Mouse (Mus musculus) brain, embryonic 14.5 days (tissue): ENCODE results near the gene Otc.

ENCODE experiments used
- CTCF ChIP-seq: fragments of 200-500 bp; IDR thresholded peaks from 2 replicates; pipeline ENCODE4 v1.5.1; 2012; ENCODE audit warnings: inconsistent platforms, mild to moderate bottlenecking, moderate library complexity, borderline replicate concordance; ENCODE audit not compliant: insufficient read depth, insufficient read length; ENCODE audit errors: extremely low read depth
- POLR2A ChIP-seq: fragments of 200-500 bp; IDR thresholded peaks from 2 replicates; pipeline ENCODE4 v1.6.1; 2012; ENCODE audit warnings: mild to moderate bottlenecking, inconsistent platforms, borderline replicate concordance; ENCODE audit not compliant: poor library complexity, insufficient read depth, insufficient read length, severe bottlenecking; ENCODE audit errors: extremely low read depth

DNA sequence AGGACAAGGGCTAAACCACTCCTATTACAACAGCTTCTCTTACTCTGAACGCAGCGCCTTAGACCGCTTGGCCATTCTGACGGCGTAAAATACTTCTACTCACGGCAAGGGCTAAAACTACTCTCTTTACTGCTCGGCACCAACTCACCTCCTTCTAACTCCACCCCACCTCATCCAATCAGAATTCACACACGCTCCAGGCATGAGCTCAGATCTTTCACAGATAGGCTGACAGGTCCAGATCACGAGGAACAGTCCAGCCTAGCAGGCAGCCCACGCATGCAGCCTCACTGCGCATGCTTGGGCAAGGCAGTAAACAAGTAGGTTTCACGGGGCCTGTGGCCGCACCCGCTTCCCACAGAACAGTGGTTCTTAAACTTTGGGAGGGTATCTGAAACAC lies 45.2 kb downstream of the Otc start:
- TF ChIP-seq POLR2A (no peak), CTCF (no peak)
